Mouse (Mus musculus) kidney, postnatal 0 days (tissue): ENCODE data around the gene Hspd1. TPM values are rescaled to one million over a fixed set of nuclear protein-coding genes. Genes with fewer than 3 reads are reported as not detected.

Source experiments
- ATAC-seq: fragments of 200-750 bp; cut with Nextera tagmentation; replicated peaks from 2 replicates; pipeline ENCODE4 v1.8.0; 2017; ENCODE audit warnings: low read depth, moderate number of reproducible peaks, moderate TSS enrichment, moderate library complexity; ENCODE audit not compliant: low FRiP score
- DNase-seq: peaks from one replicate; pipeline ENCODE4 v3.0.0-alpha.2; 2016; ENCODE audit warnings: low spot score
- H3K27ac ChIP-seq: fragments of 300-500 bp; sonication (generic); 2 replicates; pipeline ENCODE4 v1.5.1; 2014; ENCODE audit warnings: mild to moderate bottlenecking
- H3K27me3 ChIP-seq: fragments of 300-500 bp; sonication (generic); 2 replicates; pipeline ENCODE4 v1.6.1; 2014; ENCODE audit warnings: low read length, mixed read lengths; ENCODE audit not compliant: insufficient read depth
- H3K36me3 ChIP-seq: fragments of 300-500 bp; sonication (generic); 2 replicates; pipeline ENCODE4 v1.6.1; 2014; ENCODE audit warnings: low read length, mixed read lengths; ENCODE audit not compliant: insufficient read depth
- H3K4me1 ChIP-seq: fragments of 300-500 bp; sonication (generic); replicated peaks from 2 replicates; pipeline ENCODE4 v1.6.1; 2014; ENCODE audit warnings: antibody characterized with exemption, low read length, mixed read lengths; ENCODE audit not compliant: insufficient read depth
- H3K4me2 ChIP-seq: fragments of 300-500 bp; sonication (generic); 2 replicates; pipeline ENCODE4 v1.6.1; 2014; ENCODE audit warnings: mild to moderate bottlenecking, low read length, moderate library complexity, mixed read lengths
- H3K4me3 ChIP-seq: fragments of 300-500 bp; sonication (generic); replicated peaks from 2 replicates; pipeline ENCODE4 v1.5.1; 2014; ENCODE audit warnings: low read depth, low read length
- H3K9ac ChIP-seq: fragments of 300-500 bp; sonication (generic); 2 replicates; pipeline ENCODE4 v1.6.1; 2014; ENCODE audit warnings: low read depth, low read length
- H3K9me3 ChIP-seq: fragments of 300-500 bp; sonication (generic); replicated peaks from 2 replicates; pipeline ENCODE4 v1.6.1; 2016; ENCODE audit warnings: low read length, inconsistent platforms, mixed read lengths
- CTCF ChIP-seq: IDR thresholded peaks from 2 replicates; pipeline ENCODE4 v1.5.1; 2016; ENCODE audit warnings: antibody characterized with exemption, low read depth, mild to moderate bottlenecking, moderate library complexity
- WGBS: fragments of 180-500 bp; shearing (Covaris S2); extraction: QIAGEN DNeasy Blood & Tissue Kit; methylation state at CpG from one replicate; pipeline ENCODE4 v1.1.7; 2014; 5-methylcytosine and 5-hydroxymethylcytosine counted together
- polyA plus RNA-seq: library from polyadenylated mRNA; unstranded; fragments of >200 nt; fragmentation: Nextera tagmentation; extraction: Ambion mirVana; gene quantifications from 2 replicates; pipeline ENCODE4 v1.2.1, GENCODE M21; 2015

Hspd1 gene
- polyA plus RNA-seq, 1 experiment from 2014 or later = 315 TPM

- Histone ChIP-seq H3K27me3 (no peaks in the 10 kb centered on the region), H3K36me3 (no peaks in the 10 kb centered on the region), H3K4me1 (0 out of 2 replicates have a peak, but pooled peaks cover 3% of the 10 kb centered on the region), H3K9ac (peak within 1 kb of the TSS; percentile 72), H3K4me3 (peak within 1 kb of the TSS; percentile 71), H3K9me3 (no peaks in the 10 kb centered on the region), H3K4me2 (peak within 1 kb of the TSS; percentile 85), H3K27ac (peak within 1 kb of the TSS; percentile 89)
- peak; percentile 98 for DNase-seq
- peak; percentile 33 for TF ChIP-seq CTCF
- peak; percentile 100 for ATAC-seq
- WGBS = under 1% methylated on average over 45 of the region's 46 CpGs
Observed at GRCm38 (mm10) chr1:55052355-55052953, 35.6 kb downstream of the Hspd1 start, which contains the start of gene Coq10b. Gene Coq10b, plus strand, starts transcription at chr1:55052770.

GRCm38 (mm10) chr1:55051671-55052070 lies 36.4 kb downstream of the Hspd1 start:
- ATAC-seq (no peak), DNase-seq (no peak)
- peak overlapping the region; percentile 62; the same call in 1 of the 2 replicates for H3K9ac ChIP-seq

GRCm38 (mm10) chr1:55048841-55049587 lies 39.0 kb downstream of the Hspd1 start:
- no peak overlapping the region for H3K4me2 ChIP-seq
- H3K4me1 ChIP-seq = 0 out of 2 replicates have a peak, but pooled peaks cover 3% of the 10 kb centered on the region
- ATAC-seq (no peak), DNase-seq (no peak)
- 64% methylated on average over 4 of the region's 4 CpGs for WGBS
- H3K9ac ChIP-seq = no peak overlapping the region
- H3K9me3 ChIP-seq = no peaks in the 10 kb centered on the region
- H3K36me3 ChIP-seq = no peaks in the 10 kb centered on the region
- H3K27me3 ChIP-seq = no peaks in the 10 kb centered on the region
- no peak overlapping the region for H3K4me3 ChIP-seq
- no peak for TF ChIP-seq CTCF
- no peak overlapping the region for H3K27ac ChIP-seq

More at GRCm38 (mm10) chr1:55051671-55052070, 36.4 kb downstream of the Hspd1 start:
- Histone ChIP-seq H3K9me3 (no peaks in the 10 kb centered on the region), H3K4me3 (no peak overlapping the region), H3K36me3 (no peaks in the 10 kb centered on the region), H3K4me2 (0 out of 2 replicates have a peak overlapping the region, but pooled peaks have one; percentile 85), H3K27ac (peak overlapping the region; percentile 81; the same call in 1 of the 2 replicates), H3K27me3 (no peaks in the 10 kb centered on the region), H3K4me1 (0 out of 2 replicates have a peak, but pooled peaks cover 3% of the 10 kb centered on the region)
- WGBS = 71% methylated on average over 3 of the region's 3 CpGs
- TF ChIP-seq CTCF = no peak

GRCm38 (mm10) chr1:55043164-55043563 lies 44.9 kb downstream of the Hspd1 start:
- no peak overlapping the region for H3K4me3 ChIP-seq
- H3K4me1 ChIP-seq = no peaks in the 10 kb centered on the region
- ATAC-seq (no peak), DNase-seq (no peak)
- TF ChIP-seq CTCF = no peak
- no peaks in the 10 kb centered on the region for H3K27me3 ChIP-seq
- 78% methylated on average over 3 of the region's 3 CpGs for WGBS
- H3K9ac ChIP-seq = no peak overlapping the region
- no peaks in the 10 kb centered on the region; the same call in 1 of the 2 replicates for H3K9me3 ChIP-seq
- no peak overlapping the region for H3K4me2 ChIP-seq
- no peak overlapping the region for H3K27ac ChIP-seq
- H3K36me3 ChIP-seq = no peaks in the 10 kb centered on the region

GRCm38 (mm10) chr1:55042246-55042645 lies 45.8 kb downstream of the Hspd1 start:
- no peak for DNase-seq
- Histone ChIP-seq H3K36me3 (no peaks in the 10 kb centered on the region), H3K4me1 (no peaks in the 10 kb centered on the region), H3K27ac (no peak overlapping the region), H3K9ac (no peak overlapping the region), H3K4me3 (no peak overlapping the region), H3K4me2 (no peak overlapping the region), H3K9me3 (no peaks in the 10 kb centered on the region; the same call in 1 of the 2 replicates), H3K27me3 (no peaks in the 10 kb centered on the region)
- ATAC-seq = no peak
- no peak for TF ChIP-seq CTCF
- 54% methylated on average over 1 of the region's 1 CpGs for WGBS

GRCm38 (mm10) chr1:55041691-55042090 lies 46.4 kb downstream of the Hspd1 start:
- no peak for TF ChIP-seq CTCF
- WGBS = 92% methylated on average over 4 of the region's 4 CpGs
- Histone ChIP-seq H3K36me3 (no peaks in the 10 kb centered on the region), H3K9me3 (no peaks in the 10 kb centered on the region; the same call in 1 of the 2 replicates), H3K4me2 (no peak overlapping the region), H3K27me3 (no peaks in the 10 kb centered on the region), H3K27ac (no peak overlapping the region), H3K4me3 (no peak overlapping the region), H3K4me1 (no peaks in the 10 kb centered on the region), H3K9ac (no peak overlapping the region)
- DNase-seq = no peak
- ATAC-seq = no peak
